Mouse (Mus musculus): ENCODE data around the gene Ifna16. TPM values are rescaled to one million over a fixed set of nuclear protein-coding genes. Genes with fewer than 3 reads are reported as not detected.

The Ifna16 gene
- not detected in 2 replicates for polyA plus RNA-seq (2012; rRNA removed)

GRCm38 (mm10) chr4:88676824-88677223, at the start of gene Ifna16:
Gene Ifna16 (minus strand): TSS chr4:88676924.
- DNase-seq (ENCODE audit: extremely low spot score in 1 of 2, low spot score in 1 of 2): no peak

GRCm38 (mm10) chr4:88723497-88724090, 46.9 kb upstream of the Ifna16 start:
- DNase-seq (ENCODE audit: extremely low spot score in 1 of 2, low spot score in 1 of 2): no peak

GRCm38 (mm10) chr4:88721791-88722721, 45.3 kb upstream of the Ifna16 start, which contains the start of the genes Gm26566 and Klhl9:
Gene Gm26566 (plus strand): TSS chr4:88721805.
Gene Klhl9 (minus strand): TSS chr4:88722465.
- DNase-seq (ENCODE audit: extremely low spot score in 1 of 2, low spot score in 1 of 2): peak; percentile 65 to 86

- no peak for DNase-seq (ENCODE audit: extremely low spot score in 1 of 2, low spot score in 1 of 2)
Observed at GRCm38 (mm10) chr4:88718715-88719114, 42.0 kb upstream of the Ifna16 start.

GRCm38 (mm10) chr4:88715059-88715458, 38.3 kb upstream of the Ifna16 start:
- DNase-seq (ENCODE audit: extremely low spot score in 1 of 2, low spot score in 1 of 2): no peak

GRCm38 (mm10) chr4:88714281-88714680, 37.6 kb upstream of the Ifna16 start:
- DNase-seq (ENCODE audit: extremely low spot score in 1 of 2, low spot score in 1 of 2): no peak

GRCm38 (mm10) chr4:88707128-88707826, 30.6 kb upstream of the Ifna16 start:
- no peak for DNase-seq (ENCODE audit: extremely low spot score in 1 of 2, low spot score in 1 of 2)

- no peak for DNase-seq (ENCODE audit: extremely low spot score in 1 of 2, low spot score in 1 of 2)
Observed at GRCm38 (mm10) chr4:88705924-88706323, 29.2 kb upstream of the Ifna16 start.

- DNase-seq (ENCODE audit: extremely low spot score in 1 of 2, low spot score in 1 of 2): no peak
Observed at GRCm38 (mm10) chr4:88699301-88699700, 22.6 kb upstream of the Ifna16 start.

- no peak for DNase-seq (ENCODE audit: extremely low spot score in 1 of 2, low spot score in 1 of 2)
Observed at GRCm38 (mm10) chr4:88698781-88699180, 22.1 kb upstream of the Ifna16 start.

GRCm38 (mm10) chr4:88697753-88698152, 21.0 kb upstream of the Ifna16 start:
- DNase-seq (ENCODE audit: extremely low spot score in 1 of 2, low spot score in 1 of 2): no peak

GRCm38 (mm10) chr4:88697108-88697507, 20.4 kb upstream of the Ifna16 start:
- no peak for DNase-seq (ENCODE audit: extremely low spot score in 1 of 2, low spot score in 1 of 2)

GRCm38 (mm10) chr4:88696237-88696884, 19.6 kb upstream of the Ifna16 start:
- DNase-seq (ENCODE audit: extremely low spot score in 1 of 2, low spot score in 1 of 2): peak; percentile 18 to 84

GRCm38 (mm10) chr4:88693392-88693791, 16.7 kb upstream of the Ifna16 start:
- no peak for DNase-seq (ENCODE audit: extremely low spot score in 1 of 2, low spot score in 1 of 2)

GRCm38 (mm10) chr4:88692537-88692936, 15.8 kb upstream of the Ifna16 start:
- no peak for DNase-seq (ENCODE audit: extremely low spot score in 1 of 2, low spot score in 1 of 2)

GRCm38 (mm10) chr4:88691259-88691658, 14.5 kb upstream of the Ifna16 start, which contains the start of gene Ifnab:
Gene Ifnab (minus strand): TSS chr4:88691359.
- DNase-seq (ENCODE audit: extremely low spot score in 1 of 2, low spot score in 1 of 2): no peak

GRCm38 (mm10) chr4:88683812-88684211, 7.1 kb upstream of the Ifna16 start, which contains the start of gene Ifna2:
Gene Ifna2 (minus strand): TSS chr4:88683912.
- DNase-seq (ENCODE audit: extremely low spot score in 1 of 2, low spot score in 1 of 2): no peak

- no peak for DNase-seq (ENCODE audit: extremely low spot score in 1 of 2, low spot score in 1 of 2)
Observed at GRCm38 (mm10) chr4:88681353-88681752, 4.6 kb upstream of the Ifna16 start.

GRCm38 (mm10) chr4:88680362-88680761, 3.6 kb upstream of the Ifna16 start:
- peak in 1 of 2 experiments; percentile 52 for DNase-seq (ENCODE audit: extremely low spot score in 1 of 2, low spot score in 1 of 2)

GRCm38 (mm10) chr4:88655461-88655860, 21.3 kb downstream of the Ifna16 start:
- no peak for DNase-seq (ENCODE audit: extremely low spot score in 1 of 2, low spot score in 1 of 2)

Measured in frontal cortex, adult 2 months (tissue).